Mouse (Mus musculus): ENCODE data around the gene Bcl2l1.

GRCm38 (mm10) chr2:152808178-152808577, 23.4 kb downstream of the Bcl2l1 start:
- TF ChIP-seq POLR2A (IDR thresholded peaks at IDR 0.05; ENCODE audit: borderline replicate concordance, control insufficient read depth, low read depth, low read length) (no peak), CTCF (IDR thresholded peaks at IDR 0.05; ENCODE audit: control insufficient read depth, insufficient read depth, low read length) (no peak)

Data from bone marrow, adult 2 months (tissue).